ENCODE assay signal across 7 mouse cellular contexts in the genomic region with DNA sequence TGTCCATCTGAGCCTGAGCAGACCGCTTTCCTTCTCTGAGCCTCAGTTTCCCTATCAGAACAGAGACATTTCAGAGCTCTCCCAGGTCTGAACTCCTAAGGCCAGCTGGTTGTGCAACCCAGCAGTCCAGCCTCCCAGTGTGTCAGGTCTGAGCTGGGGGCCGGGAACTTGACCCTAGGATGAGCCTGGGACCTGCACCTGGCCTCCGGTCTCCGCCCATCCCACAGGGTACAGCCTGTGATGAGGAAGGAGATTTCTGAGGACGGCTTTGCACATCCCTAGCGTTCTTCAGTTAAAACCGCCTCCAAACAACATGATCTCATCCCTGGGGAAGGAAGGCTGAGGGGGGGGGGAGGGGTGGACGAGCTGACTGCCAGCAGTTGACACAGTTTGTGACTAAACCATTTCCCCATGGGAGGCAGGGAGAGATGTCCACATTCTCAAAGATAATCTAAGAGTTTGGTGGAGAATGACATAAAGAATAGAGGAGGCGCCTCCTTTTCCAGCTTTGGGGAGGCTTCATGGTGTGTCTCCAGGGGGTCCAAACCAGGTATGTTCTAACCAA. TPM values are rescaled to one million over a fixed set of nuclear protein-coding genes. Genes with fewer than 3 reads are reported as not detected.
DNase-seq lines count a peak whose midpoint lies in the region; ATAC-seq and TF ChIP-seq lines count a peak whose summit lies in the region.

No protein-coding gene starts in this region.

- no peak for TF ChIP-seq CTCF in brain, embryonic 14.5 days (IDR thresholded peaks at IDR 0.05; ENCODE audit: borderline replicate concordance, extremely low read depth, insufficient read depth, insufficient read length)

- no peaks in the 10 kb centered on the region for H3K9me3 ChIP-seq in limb, embryonic 13.5 days
- H3K9me3 ChIP-seq in limb, embryonic 10.5 days (replicated peaks): no peaks in the 10 kb centered on the region
- no peaks in the 10 kb centered on the region for H3K9me3 ChIP-seq in forebrain, embryonic 13.5 days (replicated peaks)
- no peaks in the 10 kb centered on the region for H3K9me3 ChIP-seq in neural tube, embryonic 13.5 days

- DNase-seq in limb, embryonic 10.5 days (ENCODE audit: low spot score): no peak
- peak; percentile 63 for DNase-seq in brain, embryonic 14.5 days (ENCODE audit: low read depth)
- DNase-seq in urinary bladder, postnatal 25 days (ENCODE audit: low spot score): no peak

- ATAC-seq in limb, embryonic 13.5 days (ENCODE audit: low FRiP score, low read depth): 0 out of 2 replicates have a peak, but pooled peaks have one; percentile 26
- ATAC-seq in forebrain, embryonic 13.5 days: peak; percentile 6; the same call in 1 of the 2 replicates
- peak; percentile 18; the same call in 1 of the 2 replicates for ATAC-seq in neural tube, embryonic 13.5 days (ENCODE audit: low read depth)
- ATAC-seq in megakaryocyte, adult 5-6 weeks (ENCODE audit: poor library complexity, severe bottlenecking): no peak

- no peak overlapping the region for H3K4me3 ChIP-seq in limb, embryonic 13.5 days
- no peak overlapping the region for H3K4me3 ChIP-seq in limb, embryonic 10.5 days
- H3K4me3 ChIP-seq in forebrain, embryonic 13.5 days: no peak overlapping the region
- no peak overlapping the region for H3K4me3 ChIP-seq in neural tube, embryonic 13.5 days

- no peaks in the 10 kb centered on the region for H3K36me3 ChIP-seq in limb, embryonic 13.5 days
- no peaks in the 10 kb centered on the region for H3K36me3 ChIP-seq in limb, embryonic 10.5 days
- no peaks in the 10 kb centered on the region for H3K36me3 ChIP-seq in forebrain, embryonic 13.5 days (ENCODE audit: poor library complexity, severe bottlenecking)
- H3K36me3 ChIP-seq in neural tube, embryonic 13.5 days: no peaks in the 10 kb centered on the region

- peaks cover 24% of the 10 kb centered on the region for H3K4me1 ChIP-seq in limb, embryonic 13.5 days
- peaks cover 38% of the 10 kb centered on the region for H3K4me1 ChIP-seq in limb, embryonic 10.5 days
- H3K4me1 ChIP-seq in forebrain, embryonic 13.5 days: peaks cover 25% of the 10 kb centered on the region
- peaks cover 22% of the 10 kb centered on the region for H3K4me1 ChIP-seq in neural tube, embryonic 13.5 days (replicated peaks)

- no peak overlapping the region for H3K27ac ChIP-seq in limb, embryonic 13.5 days
- H3K27ac ChIP-seq in limb, embryonic 10.5 days: no peak overlapping the region
- peak overlapping the region; percentile 59 for H3K27ac ChIP-seq in forebrain, embryonic 13.5 days
- H3K27ac ChIP-seq in neural tube, embryonic 13.5 days (replicated peaks): no peak overlapping the region

- WGBS in limb, embryonic 13.5 days: 55% methylated on average over 9 of the region's 9 CpGs
- 63% methylated on average over 9 of the region's 9 CpGs for WGBS in limb, embryonic 10.5 days
- WGBS in forebrain, embryonic 13.5 days: 54% methylated on average over 9 of the region's 9 CpGs
- 48% methylated on average over 9 of the region's 9 CpGs for WGBS in neural tube, embryonic 13.5 days

- no peak overlapping the region for H3K9ac ChIP-seq in limb, embryonic 13.5 days
- H3K9ac ChIP-seq in forebrain, embryonic 13.5 days: no peak overlapping the region
- H3K9ac ChIP-seq in neural tube, embryonic 13.5 days: 0 out of 2 replicates have a peak overlapping the region, but pooled peaks have one; percentile 23

- TF ChIP-seq POLR2A in brain, embryonic 14.5 days (IDR thresholded peaks at IDR 0.05; ENCODE audit: borderline replicate concordance, extremely low read depth, insufficient read depth, insufficient read length, poor library complexity, severe bottlenecking): no peak

- H3K4me2 ChIP-seq in limb, embryonic 13.5 days (replicated peaks): no peak overlapping the region
- peak overlapping the region; percentile 8; the same call in 1 of the 2 replicates for H3K4me2 ChIP-seq in forebrain, embryonic 13.5 days
- H3K4me2 ChIP-seq in neural tube, embryonic 13.5 days: no peak overlapping the region; the same call in 1 of the 2 replicates

- H3K27me3 ChIP-seq in limb, embryonic 13.5 days: no peaks in the 10 kb centered on the region
- H3K27me3 ChIP-seq in limb, embryonic 10.5 days (ENCODE audit: low read depth, poor library complexity, severe bottlenecking): no peaks in the 10 kb centered on the region
- no peaks in the 10 kb centered on the region for H3K27me3 ChIP-seq in forebrain, embryonic 13.5 days
- no peaks in the 10 kb centered on the region for H3K27me3 ChIP-seq in neural tube, embryonic 13.5 days

RNA-seq across cellular contexts. Expression of gene Znfx1, which starts 16.2 kb away (rescaled TPM):
- polyA plus RNA-seq in limb, embryonic 13.5 days (2015; fragmentation: Nextera tagmentation; extraction: Ambion mirVana): 6.0 and 7.9 TPM in 2 replicates
- 5.0 and 5.1 TPM in 2 replicates for polyA plus RNA-seq in limb, embryonic 10.5 days (2016; fragmentation: Nextera tagmentation; extraction: Ambion mirVana)
- polyA plus RNA-seq in brain, embryonic 14.5 days (2012; rRNA removed): 10.5 and 16.8 TPM in 2 replicates
- 5.6 and 6.2 TPM in 2 replicates for polyA plus RNA-seq in forebrain, embryonic 13.5 days (2015; fragmentation: Nextera tagmentation; extraction: Ambion mirVana)
- 7.9 and 8.0 TPM in 2 replicates for polyA plus RNA-seq in neural tube, embryonic 13.5 days (2015; fragmentation: Nextera tagmentation; extraction: Ambion mirVana)
- total RNA-seq in megakaryocyte, adult 5-6 weeks (2015): 28.2 and 29.2 TPM in 2 replicates
- total RNA-seq in megakaryocyte, adult 5-6 weeks (2017): 58.4 and 78.1 TPM in 2 replicates
